In the genomic region with DNA sequence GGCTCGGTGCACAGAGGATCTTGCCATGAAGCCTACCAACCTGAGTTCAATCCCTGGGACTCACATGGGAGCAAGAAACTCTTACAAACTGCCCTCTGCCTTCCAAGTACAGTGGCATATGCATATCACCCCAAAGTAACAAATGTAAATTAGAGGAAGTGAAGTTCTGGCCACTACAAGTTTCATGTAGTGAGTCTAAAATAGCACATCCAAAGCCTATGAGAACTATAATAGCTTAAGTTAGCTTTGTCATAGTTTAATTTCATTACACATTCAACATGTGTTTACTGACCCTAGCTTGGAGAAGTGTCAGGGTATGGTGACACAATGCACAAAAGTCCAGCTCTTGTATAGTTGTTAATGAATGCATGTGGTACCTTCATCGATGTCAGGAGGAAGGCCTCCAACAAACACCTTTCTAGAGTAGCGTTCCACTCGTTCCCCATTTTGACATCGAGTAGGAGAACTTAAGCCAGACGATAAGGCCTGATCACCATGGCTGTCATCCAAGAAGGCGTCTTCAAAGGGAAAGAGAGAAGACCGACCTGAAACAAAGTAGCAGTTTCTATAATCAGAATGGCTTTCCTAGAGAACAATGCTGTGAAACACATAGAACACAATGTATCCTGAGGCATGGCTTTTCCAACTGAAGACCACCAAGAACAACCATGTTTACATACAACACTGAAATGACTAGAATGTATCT, we compare ENCODE assay signal across 32 mouse cellular contexts.
A peak's percentile ranks its signal among the peaks of the same experiment; 100 is the strongest.
DNase-seq lines count a peak whose midpoint lies in the region; ATAC-seq and TF ChIP-seq lines count a peak whose summit lies in the region.
"Had no signal": no experiment of that assay in that cellular context is flagged by ENCODE, and none has a peak within 500 bp of the region (broad histone marks: within the 10 kb centered on the region; RNA-seq: fewer than 3 reads in every experiment).

No protein-coding gene starts in this region.

- DNase-seq in heart, adult 11 months: peak; percentile 73
- no peak for DNase-seq in heart, adult 9 months (ENCODE audit: low spot score in 2 of 2)
- DNase-seq in heart, postnatal 0 days (ENCODE audit: low spot score): no peak
- DNase-seq in heart, adult 18-20 months: no peak
- DNase-seq in testis, postnatal 14 days (ENCODE audit: low spot score): peak; percentile 58
- DNase-seq in testis, postnatal 10 days (ENCODE audit: low spot score): no peak
- DNase-seq in gastrocnemius, adult 2 months: no peak
- DNase-seq: adrenal gland, adult 2 months; adrenal gland, postnatal 14 days; B cell, adult 2 months; cerebellum, adult 11 months; cerebellum, adult 2 months; cerebellum, adult 9-11 months; cerebellum, postnatal 25 days; embryo, embryonic 11 days; gastrocnemius, postnatal 10 days; gastrocnemius, postnatal 36 days; heart, postnatal 14 days; kidney, adult 18-20 months had no signal

- H3K9ac ChIP-seq in heart, postnatal 0 days (replicated peaks; ENCODE audit: low read depth, low read length): no peak overlapping the region
- H3K9ac ChIP-seq: embryonic facial prominence, embryonic 13.5 days; forebrain, embryonic 12.5 days; forebrain, embryonic 15.5 days; hindbrain, embryonic 14.5 days had no signal

- intact Hi-C loops in gastrocnemius, adult 2 months (cut with DNase I): loop anchor here (5.0 kb wide), 1 partner anchor 44 kb away; no protein-coding TSS in a partner anchor

- no peak for TF ChIP-seq CTCF in heart, postnatal 0 days (IDR thresholded peaks at IDR 0.05; ENCODE audit: low read depth)
- no peak for TF ChIP-seq CTCF in cortical plate, adult 2 months (IDR thresholded peaks at IDR 0.05; ENCODE audit: extremely low read depth, insufficient read depth, low read length)
- TF ChIP-seq CTCF in gastrocnemius, adult 2 months (IDR thresholded peaks at IDR 0.05): no peak

- H3K27me3 ChIP-seq in heart, postnatal 0 days (ENCODE audit: control insufficient read depth, insufficient read depth, low read length): no peaks in the 10 kb centered on the region
- H3K27me3 ChIP-seq: embryonic facial prominence, embryonic 13.5 days; forebrain, embryonic 12.5 days; forebrain, embryonic 15.5 days; Patski had no signal

- H3K4me2 ChIP-seq in heart, postnatal 0 days (ENCODE audit: low read depth, low read length): no peak overlapping the region
- H3K4me2 ChIP-seq: embryonic facial prominence, embryonic 13.5 days; forebrain, embryonic 12.5 days; forebrain, embryonic 15.5 days; hindbrain, embryonic 14.5 days had no signal

- peaks cover 10% of the 10 kb centered on the region; the same call in 1 of the 2 replicates for H3K4me1 ChIP-seq in heart, postnatal 0 days (ENCODE audit: control insufficient read depth, insufficient read depth)
- H3K4me1 ChIP-seq in cortical plate, adult 2 months (ENCODE audit: control insufficient read depth, insufficient read depth, low read length): peaks cover 14% of the 10 kb centered on the region
- H3K4me1 ChIP-seq: embryonic facial prominence, embryonic 13.5 days had no signal

- TF ChIP-seq POLR2A in cortical plate, adult 2 months (IDR thresholded peaks at IDR 0.05; ENCODE audit: extremely low read depth, insufficient read depth, low read length): no peak

- H3K9me3 ChIP-seq in heart, postnatal 0 days (replicated peaks; ENCODE audit: control insufficient read depth, low read length): no peaks in the 10 kb centered on the region
- H3K9me3 ChIP-seq: embryonic facial prominence, embryonic 10.5 days; embryonic facial prominence, embryonic 13.5 days; forebrain, embryonic 12.5 days; forebrain, embryonic 15.5 days; heart, embryonic 10.5 days; hindbrain, embryonic 10.5 days had no signal

- H3K4me3 ChIP-seq in heart, postnatal 0 days (ENCODE audit: low read depth, low read length): no peak overlapping the region
- H3K4me3 ChIP-seq in cortical plate, adult 2 months (ENCODE audit: insufficient read depth, low read length): no peak overlapping the region
- no peak overlapping the region for H3K4me3 ChIP-seq in gastrocnemius, adult 2 months
- H3K4me3 ChIP-seq: embryonic facial prominence, embryonic 10.5 days; embryonic facial prominence, embryonic 13.5 days; erythroblast, embryonic 14.5 days; forebrain, embryonic 12.5 days; forebrain, embryonic 15.5 days; heart, embryonic 10.5 days; hindbrain, embryonic 10.5 days had no signal

- WGBS in heart, postnatal 0 days: 53% methylated on average over 8 of the region's 8 CpGs

- no peak for ATAC-seq in heart, postnatal 0 days (ENCODE audit: insufficient read depth, low read depth)
- ATAC-seq: forebrain, embryonic 15.5 days; hindbrain, postnatal 0 days; inflammation-experienced regulatory T-cells, adult 6 months; intestine, embryonic 16.5 days; Patski had no signal

- peaks cover 10% of the 10 kb centered on the region for H3K36me3 ChIP-seq in heart, postnatal 0 days (replicated peaks; ENCODE audit: control insufficient read depth, insufficient read depth, low read length)
- H3K36me3 ChIP-seq: embryonic facial prominence, embryonic 10.5 days; embryonic facial prominence, embryonic 13.5 days; forebrain, embryonic 12.5 days; heart, embryonic 10.5 days; hindbrain, embryonic 10.5 days had no signal

- no peak for TF ChIP-seq EP300 in heart, postnatal 0 days (IDR thresholded peaks at IDR 0.05; ENCODE audit: low read depth)

- H3K27ac ChIP-seq in heart, postnatal 0 days (ENCODE audit: low read depth): peak overlapping the region; percentile 10; the same call in 1 of the 2 replicates
- peak overlapping the region; percentile 56; the same call in 1 of the 2 replicates for H3K27ac ChIP-seq in cortical plate, adult 2 months (ENCODE audit: insufficient read depth, low read length)
- no peak overlapping the region for H3K27ac ChIP-seq in gastrocnemius, adult 2 months
- H3K27ac ChIP-seq: embryonic facial prominence, embryonic 10.5 days; embryonic facial prominence, embryonic 13.5 days; forebrain, embryonic 12.5 days; forebrain, embryonic 15.5 days; heart, embryonic 10.5 days; hindbrain, embryonic 10.5 days; hindbrain, embryonic 14.5 days; hindbrain, postnatal 0 days had no signal

Comparison
In these comparisons a context has a peak if more than half of its experiments do, and no peak if none do; other contexts are left out.
1. DNase-seq: peak in heart, adult 11 months (single experiment) and testis, postnatal 14 days (single experiment); none in heart, adult 9 months (0 of 2), heart, postnatal 0 days (single experiment), heart, adult 18-20 months (0 of 2), testis, postnatal 10 days (single experiment) and gastrocnemius, adult 2 months (single experiment).